Mouse (Mus musculus): ENCODE results near the gene Gm8265.
"Not testable (repeated sequence)": the region's sequence is repeated elsewhere in the genome, so short reads cannot be mapped to it uniquely, and the experiment has no call there.

Gene Gm8265

DNA sequence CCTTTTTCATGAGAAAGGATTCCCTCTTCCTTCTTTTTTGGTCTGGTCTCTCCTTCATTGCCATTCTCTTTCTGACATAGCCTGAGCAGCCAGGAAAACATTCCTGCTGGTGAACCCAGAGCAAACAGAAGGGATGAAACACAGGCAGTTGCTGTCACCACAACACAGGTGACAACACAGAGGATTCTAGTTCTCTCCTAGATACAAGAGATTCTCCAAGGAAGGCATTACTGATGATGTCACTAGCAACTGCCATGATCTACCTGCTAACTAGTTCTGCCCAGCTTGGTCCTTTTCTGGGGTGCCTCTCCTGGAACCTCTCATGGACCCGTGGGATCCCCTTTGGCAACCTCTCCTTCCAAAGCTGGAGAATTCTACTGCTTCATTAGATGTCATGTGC lies at the start of gene Gm8265:
Gm8265 (minus strand) TSS at position 101 of the 400 bp plus-strand sequence.
- DNase-seq, result not testable (repeated sequence)
